Mouse (Mus musculus) cerebral cortex, adult 2 months (tissue): ENCODE measurements around the gene Hoxa11.

Source experiments
- WGBS: fragments of 180-500 bp; shearing (Covaris S2); methylation state at CpG from one replicate; pipeline ENCODE4 v1.1.7; 2018; 5-methylcytosine and 5-hydroxymethylcytosine counted together

Gene Hoxa11

DNA sequence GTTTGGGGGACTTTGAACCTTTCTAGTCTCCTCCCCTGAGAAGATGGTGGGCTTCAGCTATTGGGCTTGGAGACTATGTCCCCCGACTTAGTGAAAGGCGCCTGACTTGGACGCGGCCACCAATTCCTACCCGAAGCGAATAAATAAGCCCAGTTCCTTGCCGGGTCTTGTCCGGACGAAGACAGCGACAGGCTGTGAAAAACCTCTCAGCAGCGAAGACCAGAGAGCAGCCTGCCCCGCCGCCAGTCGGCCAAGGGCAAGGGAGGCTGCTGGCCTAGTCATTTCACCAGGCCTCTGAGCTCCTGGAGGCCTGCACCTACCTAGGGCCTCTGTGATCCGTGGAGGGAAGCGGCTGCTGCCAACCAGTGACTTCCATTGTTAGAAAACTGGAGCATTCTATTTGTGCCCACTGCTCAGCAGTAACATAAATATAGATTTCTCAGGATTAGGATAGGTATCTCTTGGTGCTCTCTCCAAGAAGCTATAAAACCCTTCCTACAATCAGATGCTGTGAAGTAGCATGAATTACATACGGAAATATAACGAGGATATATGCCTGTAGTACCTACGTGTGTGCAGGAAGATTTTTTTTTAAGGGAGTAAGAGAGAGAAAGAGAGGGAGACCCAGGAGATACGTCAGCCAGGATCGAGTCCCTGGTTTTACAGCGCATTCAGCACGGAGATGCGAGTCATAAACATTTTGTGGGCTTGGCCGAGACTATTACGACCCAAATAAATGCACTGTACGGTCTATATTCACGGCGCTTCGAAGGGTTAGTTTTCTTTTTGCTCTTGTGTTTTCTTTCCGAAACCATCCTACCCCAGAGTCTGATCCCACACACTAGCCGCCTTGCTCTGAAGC lies 25.4 kb downstream of the Hoxa11 start:
- 29% methylated on average over 32 of the region's 32 CpGs for WGBS

GRCm38 (mm10) chr6:52219234-52219942 lies 26.2 kb downstream of the Hoxa11 start:
- 40% methylated on average over 9 of the region's 9 CpGs for WGBS

DNA sequence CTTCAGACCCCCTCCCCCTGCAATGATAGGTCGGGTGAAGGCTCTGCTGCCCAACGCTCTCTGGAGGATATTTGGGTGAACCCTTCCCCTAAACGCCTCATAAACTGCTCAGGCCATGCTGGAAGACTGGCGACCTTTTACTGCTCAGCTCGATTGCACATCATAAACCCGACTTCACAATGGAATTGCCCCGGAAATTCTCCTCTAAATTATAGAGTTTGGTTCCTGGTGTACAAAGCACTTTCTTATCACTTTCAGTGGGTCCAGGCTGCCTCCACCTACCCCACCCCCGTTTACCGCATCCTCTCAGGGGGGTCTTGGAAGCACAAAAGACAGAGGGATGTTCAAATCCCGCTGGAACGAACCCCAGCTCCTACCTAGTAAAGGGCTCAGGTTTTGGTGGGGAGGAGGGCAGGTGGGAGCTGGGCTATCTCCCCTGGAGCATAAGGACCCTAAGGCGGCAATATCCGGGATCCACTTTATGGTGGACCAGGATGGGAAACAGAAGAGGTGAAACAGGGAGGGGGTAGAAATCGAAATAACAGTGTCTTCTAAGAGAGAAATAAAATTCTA lies 26.9 kb downstream of the Hoxa11 start:
- 10% methylated on average over 14 of the region's 14 CpGs for WGBS

DNA sequence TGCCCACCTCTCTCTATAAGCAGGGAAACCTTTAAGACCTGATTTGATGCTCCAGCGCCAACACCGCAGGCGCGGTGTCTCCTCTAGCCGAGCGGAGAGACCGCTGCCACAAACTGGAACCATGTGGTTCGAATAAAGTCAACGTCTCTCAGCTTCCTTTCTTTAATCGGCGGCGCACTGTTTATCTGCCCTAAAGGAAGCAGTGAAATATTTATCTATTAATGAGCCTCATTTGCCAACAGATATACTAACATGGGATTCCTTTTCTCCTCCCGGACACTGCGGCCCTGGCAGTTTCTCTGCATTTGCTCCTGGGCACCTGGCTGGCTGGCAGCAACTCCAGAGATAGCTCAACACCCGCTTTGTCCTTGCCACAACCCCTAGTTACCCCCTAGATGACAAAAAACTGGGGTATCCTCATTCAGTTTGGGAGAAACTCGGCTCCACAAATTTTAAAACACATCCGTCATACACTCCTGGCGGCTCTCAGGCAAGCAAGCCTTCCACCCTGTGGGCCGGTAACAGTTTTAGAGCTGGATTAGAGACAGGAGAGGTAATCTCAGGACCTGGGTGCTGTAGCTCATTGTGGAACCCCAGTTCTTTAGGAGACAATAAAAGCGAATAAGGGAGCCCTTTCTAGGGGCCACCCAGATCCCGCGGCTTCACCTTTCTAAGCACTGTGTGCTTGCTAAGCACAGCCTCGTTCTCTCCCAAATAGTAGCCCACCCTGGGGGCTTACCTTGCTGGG lies 27.5 kb downstream of the Hoxa11 start:
- WGBS = 9% methylated on average over 23 of the region's 23 CpGs

GRCm38 (mm10) chr6:52217459-52217768 lies 28.2 kb downstream of the Hoxa11 start:
- 2% methylated on average over 25 of the region's 25 CpGs for WGBS

DNA sequence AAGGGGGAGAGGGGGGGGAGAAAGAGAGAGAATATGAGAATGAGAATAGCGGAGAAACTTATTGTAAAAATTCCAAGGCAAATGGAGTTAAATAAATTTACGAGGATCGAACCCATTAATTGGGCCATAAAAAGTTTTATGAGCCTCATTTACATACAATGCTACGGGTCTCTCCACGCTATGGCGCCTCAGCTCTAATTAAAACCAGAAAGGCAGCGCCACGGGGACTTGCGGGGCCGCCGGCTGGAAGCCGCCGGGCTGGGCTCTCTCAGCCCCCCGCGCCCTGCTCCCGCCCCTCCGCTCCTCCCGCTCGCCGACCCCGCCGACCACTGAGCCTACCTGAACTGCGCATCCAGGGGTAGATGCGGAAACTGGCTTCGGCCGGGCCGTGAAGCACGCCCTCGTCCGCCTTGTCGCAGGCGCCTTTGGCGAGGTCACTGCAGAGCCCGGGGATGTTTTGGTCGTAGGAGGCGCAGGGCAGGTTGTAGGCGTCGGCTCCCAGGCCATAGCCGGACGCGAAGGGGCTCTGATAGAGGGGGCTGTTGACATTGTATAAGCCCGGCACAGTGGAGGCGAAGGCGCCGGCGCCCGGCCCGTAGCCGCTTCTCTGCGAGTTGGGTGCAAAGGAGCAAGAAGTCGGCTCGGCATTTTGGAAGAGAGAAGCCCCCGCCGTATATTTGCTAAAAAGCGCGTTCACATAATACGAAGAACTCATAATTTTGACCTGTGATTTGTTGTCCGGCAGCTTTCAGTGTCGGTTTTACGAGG lies 28.7 kb downstream of the Hoxa11 start:
- 5% methylated on average over 60 of the region's 60 CpGs for WGBS

DNA sequence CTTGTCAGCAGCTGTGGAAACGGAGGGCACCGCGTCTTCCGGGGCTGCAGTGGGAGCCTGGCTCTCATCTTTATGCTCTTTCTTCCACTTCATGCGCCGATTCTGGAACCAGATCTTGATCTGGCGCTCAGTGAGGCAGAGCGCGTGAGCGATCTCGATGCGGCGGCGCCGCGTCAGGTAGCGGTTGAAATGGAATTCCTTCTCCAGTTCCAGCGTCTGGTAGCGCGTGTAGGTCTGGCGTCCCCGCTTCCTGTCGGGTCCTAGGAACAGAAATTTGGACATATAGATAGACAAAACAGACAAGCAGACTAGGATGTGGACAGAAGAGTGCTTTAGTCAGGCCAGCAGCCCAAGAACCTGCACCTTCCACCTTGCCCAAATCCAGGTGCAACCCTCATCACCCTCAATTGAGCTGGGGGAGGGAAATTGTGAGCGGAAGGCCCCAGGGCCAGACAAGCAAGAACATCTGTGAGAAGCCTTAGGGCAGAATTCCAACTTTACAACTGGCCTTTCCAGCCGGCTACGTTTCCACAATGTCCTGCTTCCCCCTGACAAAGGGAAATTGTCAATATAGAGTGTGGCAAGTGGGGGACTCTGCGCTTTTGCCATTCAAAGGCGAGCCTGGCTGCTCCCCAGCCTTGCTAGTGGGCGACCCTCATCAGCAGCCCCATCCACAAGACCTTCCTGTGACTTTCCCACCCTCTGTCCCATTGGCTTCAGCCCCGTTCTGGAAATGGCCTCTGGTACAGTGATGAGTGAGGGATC lies 29.7 kb downstream of the Hoxa11 start:
- 4% methylated on average over 30 of the region's 30 CpGs for WGBS

GRCm38 (mm10) chr6:52215070-52215469 lies 30.5 kb downstream of the Hoxa11 start:
- 22% methylated on average over 3 of the region's 3 CpGs for WGBS

GRCm38 (mm10) chr6:52214271-52214670 lies 31.3 kb downstream of the Hoxa11 start:
- 12% methylated on average over 5 of the region's 5 CpGs for WGBS

- 4% methylated on average over 38 of the region's 38 CpGs for WGBS
Observed at GRCm38 (mm10) chr6:52213119-52213986, 32.3 kb downstream of the Hoxa11 start, which contains the start of the genes Hoxa3 and Gm28308. TSS of gene Hoxa3 (minus strand) at chr6:52213336. TSS of gene Gm28308 (minus strand) at chr6:52213339.

DNA sequence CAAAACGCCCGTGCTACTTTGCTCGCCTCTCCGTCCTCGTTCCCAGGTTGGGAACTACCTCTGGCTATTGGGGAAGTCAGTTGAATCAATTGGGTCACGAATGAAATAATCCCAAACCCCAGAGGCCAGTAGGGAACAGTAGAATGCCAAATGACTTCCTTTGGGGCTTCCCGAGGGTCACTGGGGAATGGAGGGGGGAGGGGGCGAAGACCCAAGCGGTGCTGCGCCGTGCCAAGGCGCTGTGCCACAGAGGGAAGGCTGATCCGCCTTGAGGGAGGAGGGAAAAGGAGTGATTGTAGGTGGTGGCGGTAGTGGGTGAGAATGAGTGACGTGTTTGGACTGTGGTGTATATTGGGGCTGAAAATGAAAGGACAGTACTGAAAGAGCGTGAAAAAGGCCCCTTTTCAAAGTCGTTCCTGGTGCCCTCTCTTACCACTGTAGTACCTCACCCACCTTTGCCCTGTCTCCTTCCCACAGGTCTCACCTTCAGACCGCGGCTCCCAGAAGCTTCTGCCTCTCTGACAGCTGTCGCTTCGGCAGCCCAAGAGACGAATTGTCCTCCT lies 33.0 kb downstream of the Hoxa11 start:
- WGBS = 3% methylated on average over 22 of the region's 22 CpGs

GRCm38 (mm10) chr6:52211961-52212360 lies 33.6 kb downstream of the Hoxa11 start:
- 6% methylated on average over 13 of the region's 13 CpGs for WGBS

DNA sequence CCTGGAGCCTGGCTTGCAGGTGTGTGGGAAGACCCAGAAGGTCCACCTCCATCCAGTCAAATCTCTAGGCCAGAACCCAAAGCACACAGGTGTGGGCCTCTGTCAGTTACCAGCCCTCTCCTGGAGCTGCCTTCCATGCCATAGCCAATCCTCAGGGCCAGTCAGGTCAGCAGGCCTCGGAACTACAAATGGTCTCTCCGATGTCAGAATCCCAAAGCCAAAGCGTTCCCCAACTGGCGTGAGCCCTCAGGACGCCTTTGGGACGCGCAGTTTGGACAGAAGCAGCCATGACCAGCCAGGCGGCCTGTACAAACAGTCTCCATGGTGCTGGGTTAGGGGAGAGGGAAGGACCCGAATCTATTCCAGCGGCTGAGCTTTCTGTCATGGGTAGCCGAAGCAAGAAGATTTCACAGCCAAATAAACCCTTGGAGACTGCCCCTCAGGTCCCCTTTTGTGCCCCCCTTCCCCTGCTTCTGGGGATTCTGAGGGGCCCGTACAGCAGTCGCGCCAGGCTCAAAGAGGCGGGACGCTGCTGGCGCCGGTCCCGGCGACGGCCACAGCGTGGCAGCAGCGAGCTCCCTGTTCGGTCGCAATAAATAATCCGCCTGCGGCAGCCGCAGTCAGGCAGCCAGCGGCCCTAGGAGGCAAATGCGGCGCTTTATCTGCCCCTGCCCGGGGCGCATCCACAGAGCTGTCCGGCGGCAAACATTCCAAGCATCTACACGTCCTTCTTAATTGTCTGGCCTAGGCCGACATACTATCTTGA lies 34.3 kb downstream of the Hoxa11 start:
- WGBS = 2% methylated on average over 37 of the region's 37 CpGs

DNA sequence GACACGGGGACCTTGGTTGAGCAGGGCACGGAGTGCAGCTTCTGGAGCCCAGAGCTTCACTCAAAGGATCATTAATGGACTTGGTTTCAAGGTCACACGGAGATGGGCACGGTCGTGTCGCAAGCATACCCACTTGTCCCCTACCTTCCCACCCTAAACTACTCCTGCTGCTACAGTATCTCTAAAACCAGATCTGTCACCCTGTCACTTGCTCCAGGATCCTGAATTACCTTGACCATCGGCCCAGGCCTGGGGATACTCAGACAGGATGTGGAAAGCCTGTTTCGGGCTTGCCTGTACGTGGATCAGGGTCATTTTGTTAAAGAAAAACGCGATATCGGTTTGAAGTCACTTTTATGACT lies 35.9 kb downstream of the Hoxa11 start:
- 12% methylated on average over 12 of the region's 12 CpGs for WGBS

DNA sequence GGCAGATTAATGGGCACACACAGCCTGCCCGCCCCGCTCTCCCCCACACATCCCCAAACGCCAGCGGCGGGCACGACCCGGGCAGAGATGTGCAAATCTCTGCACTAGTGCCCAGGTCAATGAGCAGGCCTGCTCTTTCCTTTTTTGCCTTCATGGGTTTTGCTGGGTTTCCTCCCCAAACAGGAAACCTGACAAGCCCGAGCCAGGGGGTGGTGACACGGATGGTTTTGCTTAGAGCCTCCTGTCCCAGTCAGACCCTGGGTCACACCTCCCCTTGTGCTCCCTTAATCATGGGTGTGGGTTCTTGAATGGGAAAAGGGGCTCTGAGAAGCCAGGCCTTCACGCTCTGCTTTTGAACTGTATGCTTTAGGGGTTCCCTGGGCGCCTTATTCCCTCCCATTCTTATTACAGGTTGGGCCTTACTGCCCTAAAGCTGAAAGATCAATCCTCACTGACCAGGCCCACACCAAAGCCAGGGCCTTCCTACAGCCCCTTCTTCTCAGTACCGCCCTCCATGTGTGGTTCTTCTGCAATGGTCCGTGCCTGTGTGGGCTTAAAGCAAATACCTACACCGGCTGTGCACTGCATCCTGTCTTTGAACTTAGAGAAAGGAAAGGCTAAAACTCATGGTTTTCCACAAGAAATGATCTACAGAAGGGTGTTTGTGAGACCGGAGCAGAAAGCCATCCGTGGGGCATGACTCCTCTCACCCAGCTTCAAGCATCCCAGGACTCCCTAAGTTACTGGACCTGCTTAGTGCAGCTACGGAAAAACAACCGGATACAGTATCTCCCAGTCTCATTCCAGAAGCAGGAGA lies 36.5 kb downstream of the Hoxa11 start:
- 8% methylated on average over 18 of the region's 18 CpGs for WGBS

DNA sequence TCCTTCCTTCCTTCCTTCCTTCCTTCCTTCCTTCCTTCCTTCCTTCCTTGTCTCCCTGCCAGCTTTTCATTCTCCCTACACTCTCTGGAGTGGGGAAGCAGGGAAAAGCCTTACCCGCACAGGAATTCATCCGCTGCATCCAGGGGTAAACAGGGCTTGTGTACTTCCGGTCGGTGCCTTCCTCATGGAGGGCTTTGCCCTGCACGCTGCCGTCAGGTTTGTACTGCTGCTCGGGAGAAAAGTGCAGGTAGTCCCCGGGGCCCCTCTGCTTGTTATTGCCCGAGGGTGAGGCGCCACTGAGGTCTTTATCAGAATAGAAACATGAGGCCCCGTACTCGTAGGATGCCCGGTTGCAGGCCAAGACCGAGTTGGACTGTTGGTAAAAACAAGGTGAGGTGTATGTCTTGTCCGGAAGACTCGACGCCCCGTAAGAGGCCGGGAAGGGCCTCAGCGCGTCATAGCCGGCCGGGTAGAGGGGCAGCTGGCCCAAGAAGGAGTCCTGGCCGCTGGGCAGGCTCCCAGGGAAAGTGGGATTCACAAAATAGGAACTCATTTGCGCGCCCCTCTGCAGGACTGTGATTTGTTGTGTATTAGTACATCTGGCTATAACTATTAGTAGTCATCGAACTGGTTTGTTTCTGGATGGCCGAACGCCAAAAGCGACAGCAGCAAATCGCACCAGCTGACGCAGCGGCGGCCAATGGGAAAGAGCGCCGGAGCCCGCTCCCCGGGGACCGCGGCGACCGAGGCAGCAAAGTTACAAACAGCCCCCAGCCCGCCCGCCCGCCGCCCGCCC lies 37.3 kb downstream of the Hoxa11 start, which contains the start of gene Hoxa6:
Gene Hoxa6, minus strand, starts transcription at position 651 of the 796 bp plus-strand sequence.
- 3% methylated on average over 47 of the region's 47 CpGs for WGBS
